Mouse (Mus musculus): ENCODE results near the gene Gm9044. TPM values are rescaled to one million over a fixed set of nuclear protein-coding genes. Genes with fewer than 3 reads are reported as not detected.
"Not testable (repeated sequence)": the region's sequence is repeated elsewhere in the genome, so short reads cannot be mapped to it uniquely, and the experiment has no call there.

The Gm9044 gene
- polyA plus RNA-seq (2014; fragmentation: Nextera tagmentation; extraction: Ambion mirVana): not detected in 2 replicates

DNA sequence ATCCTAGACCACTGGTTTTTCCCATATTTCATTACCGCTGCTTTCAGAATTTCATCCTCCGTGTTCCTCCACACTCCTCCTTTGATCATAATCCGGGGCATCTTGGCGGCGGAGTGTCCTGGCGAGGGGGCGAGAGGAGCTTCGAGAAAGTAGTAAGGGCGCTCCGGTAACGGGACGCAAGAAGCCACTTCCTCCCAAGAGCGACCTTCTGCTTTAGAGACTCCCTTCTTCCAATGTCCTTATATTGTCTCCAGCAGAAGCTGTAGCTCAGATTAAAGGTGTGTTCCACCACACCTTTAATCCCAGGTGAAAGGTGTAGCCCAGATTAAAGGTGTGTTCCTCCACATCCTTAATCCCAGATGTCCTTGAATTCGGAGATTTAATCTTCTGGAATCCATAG lies at the start of gene Gm9044:
Gene Gm9044, minus strand, starts transcription at position 101 of the 400 bp plus-strand sequence.
- not testable (repeated sequence) for H3K4me3 ChIP-seq (ENCODE audit: low read depth, low read length); ATAC-seq (replicated peaks; ENCODE audit: insufficient number of reproducible peaks, low FRiP score, low TSS enrichment, low read depth); H3K27me3 ChIP-seq (ENCODE audit: control insufficient read depth, insufficient read depth, low read length); H3K27ac ChIP-seq (replicated peaks; ENCODE audit: low read depth, low read length); DNase-seq (ENCODE audit: low spot score); H3K9ac ChIP-seq (replicated peaks; ENCODE audit: low read length); H3K9me3 ChIP-seq (replicated peaks; ENCODE audit: control insufficient read depth, low read length); H3K36me3 ChIP-seq (replicated peaks; ENCODE audit: control insufficient read depth, insufficient read depth, low read depth, low read length); H3K4me1 ChIP-seq (ENCODE audit: control insufficient read depth, insufficient read depth, low read length); H3K4me2 ChIP-seq (ENCODE audit: low read depth, low read length)
- no CpG with 5 or more reads among the region's 14 CpGs for WGBS

DNA sequence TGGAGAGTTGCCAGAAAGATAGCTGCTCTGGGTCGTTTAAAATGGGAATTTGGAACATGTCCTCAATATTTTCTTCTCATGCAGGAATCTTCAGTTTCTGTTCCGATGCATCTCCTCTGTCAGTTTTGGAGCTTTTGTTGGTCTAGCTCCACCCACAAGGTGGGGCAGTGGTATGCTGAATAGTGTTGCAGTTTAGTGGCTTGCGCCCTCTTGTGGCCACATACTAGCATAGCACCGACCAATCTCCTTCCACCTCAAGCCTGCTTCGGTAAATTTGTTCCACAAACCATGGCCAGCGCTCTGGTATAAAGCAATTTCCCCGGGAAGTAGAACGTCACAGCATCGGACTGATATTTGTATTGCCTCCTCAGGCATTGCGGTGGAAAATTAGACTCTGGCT lies 38.2 kb upstream of the Gm9044 start:
- H3K27me3 ChIP-seq (ENCODE audit: control insufficient read depth, insufficient read depth, low read length): no peaks in the 10 kb centered on the region
- H3K9me3 ChIP-seq (replicated peaks; ENCODE audit: control insufficient read depth, low read length): no peaks in the 10 kb centered on the region
- H3K36me3 ChIP-seq (replicated peaks; ENCODE audit: control insufficient read depth, insufficient read depth, low read depth, low read length): no peaks in the 10 kb centered on the region
- H3K27ac ChIP-seq (replicated peaks; ENCODE audit: low read depth, low read length): no peak overlapping the region
- WGBS: 13% methylated on average over 10 of the region's 10 CpGs
- H3K4me1 ChIP-seq (ENCODE audit: control insufficient read depth, insufficient read depth, low read length): no peaks in the 10 kb centered on the region
- H3K4me3 ChIP-seq (ENCODE audit: low read depth, low read length): no peak overlapping the region
- ATAC-seq (replicated peaks; ENCODE audit: insufficient number of reproducible peaks, low FRiP score, low TSS enrichment, low read depth) (peak; percentile 80), DNase-seq (ENCODE audit: low spot score) (peak; percentile 92)
- H3K4me2 ChIP-seq (ENCODE audit: low read depth, low read length): no peak overlapping the region
- 0 out of 2 replicates have a peak overlapping the region, but pooled peaks have one; percentile 33 for H3K9ac ChIP-seq (replicated peaks; ENCODE audit: low read length)

DNA sequence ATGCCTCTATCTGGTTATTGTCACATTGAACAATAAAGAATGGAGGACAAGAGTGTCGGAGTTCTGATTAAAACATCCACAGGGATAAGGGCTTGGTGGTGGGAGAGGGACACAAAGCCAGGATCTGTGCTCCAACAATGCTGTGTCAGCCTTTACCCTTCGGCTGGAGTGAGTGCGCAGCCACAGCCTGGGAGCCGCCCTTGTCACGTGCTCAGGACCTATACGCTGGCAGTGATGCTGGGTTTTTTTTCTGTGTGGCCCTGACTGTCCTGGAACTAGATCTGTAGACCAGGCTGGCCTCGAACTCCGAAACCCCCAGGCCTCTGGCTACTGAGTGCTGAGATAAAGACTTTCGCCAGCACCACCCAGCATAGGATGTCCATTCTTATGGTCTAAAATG lies 37.3 kb upstream of the Gm9044 start:
- WGBS: 91% methylated on average over 9 of the region's 9 CpGs
- Histone ChIP-seq H3K27me3 (ENCODE audit: control insufficient read depth, insufficient read depth, low read length) (no peaks in the 10 kb centered on the region), H3K4me3 (ENCODE audit: low read depth, low read length) (no peak overlapping the region), H3K9me3 (replicated peaks; ENCODE audit: control insufficient read depth, low read length) (no peaks in the 10 kb centered on the region), H3K9ac (replicated peaks; ENCODE audit: low read length) (no peak overlapping the region), H3K27ac (replicated peaks; ENCODE audit: low read depth, low read length) (no peak overlapping the region), H3K4me1 (ENCODE audit: control insufficient read depth, insufficient read depth, low read length) (no peaks in the 10 kb centered on the region), H3K36me3 (replicated peaks; ENCODE audit: control insufficient read depth, insufficient read depth, low read depth, low read length) (no peaks in the 10 kb centered on the region), H3K4me2 (ENCODE audit: low read depth, low read length) (no peak overlapping the region)
- ATAC-seq (replicated peaks; ENCODE audit: insufficient number of reproducible peaks, low FRiP score, low TSS enrichment, low read depth) (0 out of 2 replicates have a peak, but pooled peaks have one; percentile 44), DNase-seq (ENCODE audit: low spot score) (no peak)

DNA sequence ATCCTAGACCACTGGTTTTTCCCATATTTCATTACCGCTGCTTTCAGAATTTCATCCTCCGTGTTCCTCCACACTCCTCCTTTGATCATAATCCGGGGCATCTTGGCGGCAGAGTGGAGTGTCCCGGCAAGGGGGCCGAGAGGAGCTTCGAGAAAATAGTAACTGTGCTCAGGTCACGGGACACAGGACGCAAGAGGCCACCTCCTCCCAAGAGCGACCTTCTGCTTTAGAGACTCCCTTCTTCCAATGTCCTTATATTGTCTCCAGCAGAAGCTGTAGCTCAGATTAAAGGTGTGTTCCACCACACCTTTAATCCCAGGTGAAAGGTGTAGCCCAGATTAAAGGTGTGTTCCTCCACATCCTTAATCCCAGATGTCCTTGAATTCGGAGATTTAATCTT lies 21.8 kb upstream of the Gm9044 start, which contains the start of gene Gm9049:
Gene Gm9049, minus strand, starts transcription at position 101 of the 400 bp plus-strand sequence.
- not testable (repeated sequence) for H3K4me2 ChIP-seq (ENCODE audit: low read depth, low read length); H3K27me3 ChIP-seq (ENCODE audit: control insufficient read depth, insufficient read depth, low read length); H3K36me3 ChIP-seq (replicated peaks; ENCODE audit: control insufficient read depth, insufficient read depth, low read depth, low read length); ATAC-seq (replicated peaks; ENCODE audit: insufficient number of reproducible peaks, low FRiP score, low TSS enrichment, low read depth); H3K4me1 ChIP-seq (ENCODE audit: control insufficient read depth, insufficient read depth, low read length); H3K9me3 ChIP-seq (replicated peaks; ENCODE audit: control insufficient read depth, low read length); H3K9ac ChIP-seq (replicated peaks; ENCODE audit: low read length); H3K4me3 ChIP-seq (ENCODE audit: low read depth, low read length); DNase-seq (ENCODE audit: low spot score); H3K27ac ChIP-seq (replicated peaks; ENCODE audit: low read depth, low read length)
- WGBS: no CpG with 5 or more reads among the region's 11 CpGs

DNA sequence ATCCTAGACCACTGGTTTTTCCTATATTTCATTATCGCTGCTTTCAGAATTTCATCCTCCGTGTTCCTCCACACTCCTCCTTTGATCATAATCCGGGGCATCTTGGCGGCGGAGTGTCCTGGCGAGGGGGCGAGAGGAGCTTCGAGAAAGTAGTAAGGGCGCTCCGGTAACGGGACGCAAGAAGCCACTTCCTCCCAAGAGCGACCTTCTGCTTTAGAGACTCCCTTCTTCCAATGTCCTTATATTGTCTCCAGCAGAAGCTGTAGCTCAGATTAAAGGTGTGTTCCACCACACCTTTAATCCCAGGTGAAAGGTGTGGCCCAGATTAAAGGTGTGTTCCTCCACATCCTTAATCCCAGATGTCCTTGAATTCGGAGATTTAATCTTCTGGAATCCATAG lies 16.4 kb upstream of the Gm9044 start, which contains the start of gene Gm9048:
Gene Gm9048, minus strand, starts transcription at position 101 of the 400 bp plus-strand sequence.
- H3K36me3 ChIP-seq (replicated peaks; ENCODE audit: control insufficient read depth, insufficient read depth, low read depth, low read length); H3K4me2 ChIP-seq (ENCODE audit: low read depth, low read length); H3K27me3 ChIP-seq (ENCODE audit: control insufficient read depth, insufficient read depth, low read length); ATAC-seq (replicated peaks; ENCODE audit: insufficient number of reproducible peaks, low FRiP score, low TSS enrichment, low read depth); H3K9me3 ChIP-seq (replicated peaks; ENCODE audit: control insufficient read depth, low read length); H3K27ac ChIP-seq (replicated peaks; ENCODE audit: low read depth, low read length); H3K9ac ChIP-seq (replicated peaks; ENCODE audit: low read length); DNase-seq (ENCODE audit: low spot score); H3K4me3 ChIP-seq (ENCODE audit: low read depth, low read length); H3K4me1 ChIP-seq (ENCODE audit: control insufficient read depth, insufficient read depth, low read length): not testable (repeated sequence)
- WGBS: 89% methylated on average over 1 of the region's 14 CpGs

DNA sequence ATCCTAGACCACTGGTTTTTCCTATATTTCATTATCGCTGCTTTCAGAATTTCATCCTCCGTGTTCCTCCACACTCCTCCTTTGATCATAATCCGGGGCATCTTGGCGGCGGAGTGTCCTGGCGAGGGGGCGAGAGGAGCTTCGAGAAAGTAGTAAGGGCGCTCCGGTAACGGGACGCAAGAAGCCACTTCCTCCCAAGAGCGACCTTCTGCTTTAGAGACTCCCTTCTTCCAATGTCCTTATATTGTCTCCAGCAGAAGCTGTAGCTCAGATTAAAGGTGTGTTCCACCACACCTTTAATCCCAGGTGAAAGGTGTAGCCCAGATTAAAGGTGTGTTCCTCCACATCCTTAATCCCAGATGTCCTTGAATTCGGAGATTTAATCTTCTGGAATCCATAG lies 10.9 kb upstream of the Gm9044 start, which contains the start of gene Gm9046:
Gene Gm9046, minus strand, starts transcription at position 101 of the 400 bp plus-strand sequence.
- WGBS: no CpG with 5 or more reads among the region's 14 CpGs
- not testable (repeated sequence) for H3K9ac ChIP-seq (replicated peaks; ENCODE audit: low read length); H3K36me3 ChIP-seq (replicated peaks; ENCODE audit: control insufficient read depth, insufficient read depth, low read depth, low read length); H3K4me1 ChIP-seq (ENCODE audit: control insufficient read depth, insufficient read depth, low read length); DNase-seq (ENCODE audit: low spot score); H3K9me3 ChIP-seq (replicated peaks; ENCODE audit: control insufficient read depth, low read length); H3K4me3 ChIP-seq (ENCODE audit: low read depth, low read length); H3K4me2 ChIP-seq (ENCODE audit: low read depth, low read length); H3K27ac ChIP-seq (replicated peaks; ENCODE audit: low read depth, low read length); ATAC-seq (replicated peaks; ENCODE audit: insufficient number of reproducible peaks, low FRiP score, low TSS enrichment, low read depth); H3K27me3 ChIP-seq (ENCODE audit: control insufficient read depth, insufficient read depth, low read length)

DNA sequence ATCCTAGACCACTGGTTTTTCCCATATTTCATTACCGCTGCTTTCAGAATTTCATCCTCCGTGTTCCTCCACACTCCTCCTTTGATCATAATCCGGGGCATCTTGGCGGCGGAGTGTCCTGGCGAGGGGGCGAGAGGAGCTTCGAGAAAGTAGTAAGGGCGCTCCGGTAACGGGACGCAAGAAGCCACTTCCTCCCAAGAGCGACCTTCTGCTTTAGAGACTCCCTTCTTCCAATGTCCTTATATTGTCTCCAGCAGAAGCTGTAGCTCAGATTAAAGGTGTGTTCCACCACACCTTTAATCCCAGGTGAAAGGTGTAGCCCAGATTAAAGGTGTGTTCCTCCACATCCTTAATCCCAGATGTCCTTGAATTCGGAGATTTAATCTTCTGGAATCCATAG lies 5.5 kb upstream of the Gm9044 start, which contains the start of gene Gm9045:
Gene Gm9045, minus strand, starts transcription at position 101 of the 400 bp plus-strand sequence.
- WGBS: no CpG with 5 or more reads among the region's 14 CpGs
- H3K4me3 ChIP-seq (ENCODE audit: low read depth, low read length); H3K36me3 ChIP-seq (replicated peaks; ENCODE audit: control insufficient read depth, insufficient read depth, low read depth, low read length); DNase-seq (ENCODE audit: low spot score); H3K4me1 ChIP-seq (ENCODE audit: control insufficient read depth, insufficient read depth, low read length); H3K27ac ChIP-seq (replicated peaks; ENCODE audit: low read depth, low read length); H3K9me3 ChIP-seq (replicated peaks; ENCODE audit: control insufficient read depth, low read length); H3K4me2 ChIP-seq (ENCODE audit: low read depth, low read length); H3K9ac ChIP-seq (replicated peaks; ENCODE audit: low read length); ATAC-seq (replicated peaks; ENCODE audit: insufficient number of reproducible peaks, low FRiP score, low TSS enrichment, low read depth); H3K27me3 ChIP-seq (ENCODE audit: control insufficient read depth, insufficient read depth, low read length): not testable (repeated sequence)

DNA sequence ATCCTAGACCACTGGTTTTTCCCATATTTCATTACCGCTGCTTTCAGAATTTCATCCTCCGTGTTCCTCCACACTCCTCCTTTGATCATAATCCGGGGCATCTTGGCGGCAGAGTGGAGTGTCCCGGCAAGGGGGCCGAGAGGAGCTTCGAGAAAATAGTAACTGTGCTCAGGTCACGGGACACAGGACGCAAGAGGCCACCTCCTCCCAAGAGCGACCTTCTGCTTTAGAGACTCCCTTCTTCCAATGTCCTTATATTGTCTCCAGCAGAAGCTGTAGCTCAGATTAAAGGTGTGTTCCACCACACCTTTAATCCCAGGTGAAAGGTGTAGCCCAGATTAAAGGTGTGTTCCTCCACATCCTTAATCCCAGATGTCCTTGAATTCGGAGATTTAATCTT lies 5.3 kb downstream of the Gm9044 start, which contains the start of gene Gm9040:
Gene Gm9040, minus strand, starts transcription at position 101 of the 400 bp plus-strand sequence.
- not testable (repeated sequence) for H3K4me1 ChIP-seq (ENCODE audit: control insufficient read depth, insufficient read depth, low read length); H3K27ac ChIP-seq (replicated peaks; ENCODE audit: low read depth, low read length); H3K9me3 ChIP-seq (replicated peaks; ENCODE audit: control insufficient read depth, low read length); DNase-seq (ENCODE audit: low spot score); H3K4me2 ChIP-seq (ENCODE audit: low read depth, low read length); H3K4me3 ChIP-seq (ENCODE audit: low read depth, low read length); H3K36me3 ChIP-seq (replicated peaks; ENCODE audit: control insufficient read depth, insufficient read depth, low read depth, low read length); H3K9ac ChIP-seq (replicated peaks; ENCODE audit: low read length); H3K27me3 ChIP-seq (ENCODE audit: control insufficient read depth, insufficient read depth, low read length); ATAC-seq (replicated peaks; ENCODE audit: insufficient number of reproducible peaks, low FRiP score, low TSS enrichment, low read depth)
- no CpG with 5 or more reads among the region's 11 CpGs for WGBS

All from embryonic facial prominence, embryonic 11.5 days (tissue).